Mouse (Mus musculus): ENCODE measurements at regions not wholly inside any gene's neighbourhood (a gene's known extent, or its start where the extent isn't known, plus 50 kb on each side); places are given as distances from the start of the nearest gene placed in this dataset.

- no peak for DNase-seq
These were observed 417.5 kb downstream of the Fgf9 start for GRCm38 (mm10) chr14:58487836-58488235.

- DNase-seq, result no peak
These were observed 410.1 kb downstream of the Fgf9 start for GRCm38 (mm10) chr14:58480454-58480853.

- no peak for DNase-seq
These were observed 400.3 kb downstream of the Fgf9 start for GRCm38 (mm10) chr14:58470678-58471077.

GRCm38 (mm10) chr14:58468451-58468850 lies 398.1 kb downstream of the Fgf9 start:
- DNase-seq, result no peak

- DNase-seq, result no peak
These were observed 397.5 kb downstream of the Fgf9 start for GRCm38 (mm10) chr14:58467856-58468255.

GRCm38 (mm10) chr14:58446776-58447354 lies 376.5 kb downstream of the Fgf9 start:
- DNase-seq, result no peak

- DNase-seq, result no peak
These were observed 374.1 kb downstream of the Fgf9 start for GRCm38 (mm10) chr14:58444496-58444895.

GRCm38 (mm10) chr14:58442501-58442900 lies 372.2 kb downstream of the Fgf9 start:
- DNase-seq, result no peak

GRCm38 (mm10) chr14:58439963-58440362 lies 369.6 kb downstream of the Fgf9 start:
- DNase-seq, result no peak

- no peak for DNase-seq
These were observed 365.7 kb downstream of the Fgf9 start for GRCm38 (mm10) chr14:58436096-58436495.

- no peak for DNase-seq
These were observed 356.1 kb downstream of the Fgf9 start for GRCm38 (mm10) chr14:58426472-58426871.

- no peak for DNase-seq
These were observed 351.6 kb downstream of the Fgf9 start for GRCm38 (mm10) chr14:58421904-58422303.

- DNase-seq, result no peak
These were observed 347.2 kb downstream of the Fgf9 start for GRCm38 (mm10) chr14:58417545-58417944.

GRCm38 (mm10) chr14:58392055-58392726 lies 321.8 kb downstream of the Fgf9 start:
- DNase-seq, result no peak

- no peak for DNase-seq
These were observed 320.4 kb downstream of the Fgf9 start for GRCm38 (mm10) chr14:58390741-58391140.

GRCm38 (mm10) chr14:58387348-58388000 lies 317.1 kb downstream of the Fgf9 start:
- no peak for DNase-seq

GRCm38 (mm10) chr14:58375056-58375455 lies 304.7 kb downstream of the Fgf9 start:
- no peak for DNase-seq

- DNase-seq, result no peak
These were observed 286.5 kb downstream of the Fgf9 start for GRCm38 (mm10) chr14:58356824-58357223.

GRCm38 (mm10) chr14:58352986-58353385 lies 282.6 kb downstream of the Fgf9 start:
- DNase-seq, result no peak

- no peak for DNase-seq
These were observed 265.8 kb downstream of the Fgf9 start for GRCm38 (mm10) chr14:58336148-58336547.

- no peak for DNase-seq
These were observed 252.8 kb downstream of the Fgf9 start for GRCm38 (mm10) chr14:58323164-58323563.

- no peak for DNase-seq
These were observed 252.1 kb downstream of the Fgf9 start for GRCm38 (mm10) chr14:58322461-58322860.

- DNase-seq, result no peak
These were observed 251.5 kb downstream of the Fgf9 start for GRCm38 (mm10) chr14:58321875-58322274.

- DNase-seq, result no peak
These were observed 250.9 kb downstream of the Fgf9 start for GRCm38 (mm10) chr14:58321234-58321633.

All from thymus, postnatal 4 days (tissue).